Mouse (Mus musculus) kidney, adult 2 months (tissue): ENCODE results near the gene Tspan12.

Source experiments
- CTCF ChIP-seq: fragments of 200-500 bp; conservative IDR thresholded peaks from 2 replicates; pipeline ENCODE4 v1.5.1; 2011; ENCODE audit warnings: low read depth, mild to moderate bottlenecking, control low read depth, low read length, moderate library complexity, mixed read lengths; ENCODE audit not compliant: insufficient read depth, insufficient read length
- POLR2A ChIP-seq: fragments of 200-500 bp; IDR thresholded peaks from one replicate; pipeline ENCODE4 v1.6.1; 2011; ENCODE audit warnings: low read depth, low read length, control low read depth

- no peak for TF ChIP-seq POLR2A
- TF ChIP-seq CTCF, result no peak
Measured at GRCm38 (mm10) chr6:21787757-21788156, 64.6 kb downstream of the Tspan12 start.
